Mouse (Mus musculus): ENCODE results near the gene Rnf41.

Rnf41 gene

GRCm38 (mm10) chr10:128382482-128382881 lies 29.0 kb upstream of the Rnf41 start:
- in situ Hi-C loops (cut with MseI, MboI): no loop called here

GRCm38 (mm10) chr10:128385902-128386301 lies 25.6 kb upstream of the Rnf41 start:
- in situ Hi-C loops (cut with MseI, MboI): no loop called here

GRCm38 (mm10) chr10:128388941-128389340 lies 22.5 kb upstream of the Rnf41 start:
- in situ Hi-C loops (cut with MseI, MboI): no loop called here

GRCm38 (mm10) chr10:128389570-128389969 lies 21.9 kb upstream of the Rnf41 start:
- in situ Hi-C loops (cut with MseI, MboI): no loop called here

- in situ Hi-C loops (cut with MseI, MboI): no loop called here
Observed at GRCm38 (mm10) chr10:128390366-128390765, 21.1 kb upstream of the Rnf41 start.

GRCm38 (mm10) chr10:128391850-128392249 lies 19.6 kb upstream of the Rnf41 start:
- in situ Hi-C loops (cut with MseI, MboI): no loop called here

- in situ Hi-C loops (cut with MseI, MboI): no loop called here
Observed at GRCm38 (mm10) chr10:128396017-128396673, 15.3 kb upstream of the Rnf41 start.

- in situ Hi-C loops (cut with MseI, MboI): no loop called here
Observed at GRCm38 (mm10) chr10:128396716-128397264, 14.7 kb upstream of the Rnf41 start.

GRCm38 (mm10) chr10:128397466-128397865 lies 14.0 kb upstream of the Rnf41 start:
- in situ Hi-C loops (cut with MseI, MboI): no loop called here

- in situ Hi-C loops (cut with MseI, MboI): no loop called here
Observed at GRCm38 (mm10) chr10:128400338-128400737, 11.1 kb upstream of the Rnf41 start.

- in situ Hi-C loops (cut with MseI, MboI): no loop called here
Observed at GRCm38 (mm10) chr10:128401056-128401455, 10.4 kb upstream of the Rnf41 start, which contains the start of gene Slc39a5. Gene Slc39a5 (minus strand): TSS chr10:128401229.

- in situ Hi-C loops (cut with MseI, MboI): no loop called here
Observed at GRCm38 (mm10) chr10:128401638-128402037, 9.8 kb upstream of the Rnf41 start.

GRCm38 (mm10) chr10:128403931-128404330 lies 7.5 kb upstream of the Rnf41 start:
- in situ Hi-C loops (cut with MseI, MboI): no loop called here

- in situ Hi-C loops (cut with MseI, MboI): no loop called here
Observed at GRCm38 (mm10) chr10:128408591-128409535, 2.6 kb upstream of the Rnf41 start.

- in situ Hi-C loops (cut with MseI, MboI): no loop called here
Observed at GRCm38 (mm10) chr10:128409692-128410559, 1.5 kb upstream of the Rnf41 start.

GRCm38 (mm10) chr10:128410560-128410845 lies 954 bp upstream of the Rnf41 start:
- in situ Hi-C loops (cut with MseI, MboI): no loop called here

GRCm38 (mm10) chr10:128412055-128412381 lies 561 bp downstream of the Rnf41 start:
- in situ Hi-C loops (cut with MseI, MboI): no loop called here

GRCm38 (mm10) chr10:128412558-128412957 lies 1.1 kb downstream of the Rnf41 start:
- in situ Hi-C loops (cut with MseI, MboI): no loop called here

GRCm38 (mm10) chr10:128413076-128413475 lies 1.6 kb downstream of the Rnf41 start:
- in situ Hi-C loops (cut with MseI, MboI): no loop called here

GRCm38 (mm10) chr10:128414848-128415247 lies 3.4 kb downstream of the Rnf41 start:
- in situ Hi-C loops (cut with MseI, MboI): no loop called here

- in situ Hi-C loops (cut with MseI, MboI): no loop called here
Observed at GRCm38 (mm10) chr10:128422426-128422825, 11.0 kb downstream of the Rnf41 start.

- in situ Hi-C loops (cut with MseI, MboI): no loop called here
Observed at GRCm38 (mm10) chr10:128424604-128425003, 13.1 kb downstream of the Rnf41 start.

Data from mouse trophoblast stem cell (cell line).